Mouse (Mus musculus): ENCODE measurements around the gene Krt16.
"Not testable (repeated sequence)": the region's sequence is repeated elsewhere in the genome, so short reads cannot be mapped to it uniquely, and the experiment has no call there.

The Krt16 gene

GRCm38 (mm10) chr11:100257967-100258366 lies 9.3 kb upstream of the Krt16 start:
- DNase-seq (ENCODE audit: low spot score in 2 of 2), result no peak

GRCm38 (mm10) chr11:100255514-100255913 lies 6.8 kb upstream of the Krt16 start:
- DNase-seq (ENCODE audit: low spot score in 2 of 2), result no peak

GRCm38 (mm10) chr11:100254360-100255090 lies 5.8 kb upstream of the Krt16 start:
- DNase-seq (ENCODE audit: low spot score in 2 of 2), result no peak

- not testable (repeated sequence) for DNase-seq (ENCODE audit: low spot score in 2 of 2)
Observed at GRCm38 (mm10) chr11:100246471-100246870, 2.2 kb downstream of the Krt16 start.

- DNase-seq (ENCODE audit: low spot score in 2 of 2), result not testable (repeated sequence)
Observed at GRCm38 (mm10) chr11:100240272-100240671, 8.4 kb downstream of the Krt16 start.

- DNase-seq (ENCODE audit: low spot score in 2 of 2), result no peak
Observed at GRCm38 (mm10) chr11:100221741-100222140, 27.0 kb downstream of the Krt16 start.

- no peak for DNase-seq (ENCODE audit: low spot score in 2 of 2)
Observed at GRCm38 (mm10) chr11:100219304-100219703, 29.4 kb downstream of the Krt16 start.

GRCm38 (mm10) chr11:100208542-100208941 lies 40.2 kb downstream of the Krt16 start:
- no peak for DNase-seq (ENCODE audit: low spot score in 2 of 2)

- DNase-seq (ENCODE audit: low spot score in 2 of 2), result no peak
Observed at GRCm38 (mm10) chr11:100207498-100207897, 41.2 kb downstream of the Krt16 start, which contains the start of gene Krt14. Gene Krt14, minus strand, starts transcription at chr11:100207548.

- peak in 1 of 2 experiments; percentile 22 for DNase-seq (ENCODE audit: low spot score in 2 of 2)
Observed at GRCm38 (mm10) chr11:100203448-100203847, 45.3 kb downstream of the Krt16 start.

GRCm38 (mm10) chr11:100202906-100203305 lies 45.8 kb downstream of the Krt16 start:
- DNase-seq (ENCODE audit: low spot score in 2 of 2), result no peak

- peak in 1 of 2 experiments; percentile 20 for DNase-seq (ENCODE audit: low spot score in 2 of 2)
Observed at GRCm38 (mm10) chr11:100200104-100200820, 48.4 kb downstream of the Krt16 start.

- DNase-seq (ENCODE audit: low spot score in 2 of 2), result no peak
Observed at GRCm38 (mm10) chr11:100198666-100199065, 50.0 kb downstream of the Krt16 start.
